Mouse (Mus musculus) left cerebral cortex, adult 9 months (tissue): ENCODE data around the gene Ckap4.
"Not testable (repeated sequence)": the region's sequence is repeated elsewhere in the genome, so short reads cannot be mapped to it uniquely, and the experiment has no call there.

Source experiments
- DNase-seq, 2 experiments: peaks; one replicate each; pipeline ENCODE4 v3.0.0; 2022; ENCODE audit warnings: low spot score in 2 of 2

Ckap4 gene

DNA sequence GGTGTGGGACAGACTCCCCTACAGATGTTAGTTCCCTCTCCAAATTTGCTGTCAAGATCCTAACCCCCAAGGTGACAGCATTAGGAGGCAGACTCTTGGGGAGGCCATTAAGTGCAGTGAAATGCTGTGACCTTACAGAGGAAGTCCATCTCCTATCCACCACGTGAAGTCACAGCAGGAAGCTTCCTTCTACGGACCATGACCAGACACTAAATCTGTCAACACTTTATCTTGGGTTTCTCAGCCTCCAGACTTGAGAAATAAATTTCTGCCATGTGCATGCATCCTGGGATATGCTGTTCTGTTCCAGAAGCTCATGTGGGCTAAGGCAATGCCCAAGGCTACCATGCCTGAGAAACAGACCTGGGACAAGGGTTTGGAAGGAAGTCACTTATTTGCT lies 35.0 kb downstream of the Ckap4 start:
- DNase-seq, result no peak

DNA sequence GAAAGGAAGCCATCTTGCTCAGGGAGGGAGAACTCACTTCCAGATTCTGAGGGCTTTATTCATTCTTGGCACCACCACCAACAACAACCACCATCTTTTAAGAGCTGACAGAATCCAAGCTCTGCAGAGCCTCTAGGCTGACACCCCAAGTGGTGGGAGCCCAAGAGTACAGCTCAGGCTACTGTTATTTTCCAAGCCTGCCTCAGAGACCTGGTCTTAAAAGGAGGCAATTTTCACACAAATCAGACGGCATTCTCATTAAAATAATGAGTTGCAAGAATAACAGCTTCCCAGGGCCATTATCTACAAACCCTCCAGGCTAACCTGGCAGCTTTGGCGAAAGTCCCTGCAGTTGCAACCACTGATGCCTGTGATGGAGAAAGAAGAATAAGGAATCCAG lies 37.1 kb downstream of the Ckap4 start:
- no peak for DNase-seq

DNA sequence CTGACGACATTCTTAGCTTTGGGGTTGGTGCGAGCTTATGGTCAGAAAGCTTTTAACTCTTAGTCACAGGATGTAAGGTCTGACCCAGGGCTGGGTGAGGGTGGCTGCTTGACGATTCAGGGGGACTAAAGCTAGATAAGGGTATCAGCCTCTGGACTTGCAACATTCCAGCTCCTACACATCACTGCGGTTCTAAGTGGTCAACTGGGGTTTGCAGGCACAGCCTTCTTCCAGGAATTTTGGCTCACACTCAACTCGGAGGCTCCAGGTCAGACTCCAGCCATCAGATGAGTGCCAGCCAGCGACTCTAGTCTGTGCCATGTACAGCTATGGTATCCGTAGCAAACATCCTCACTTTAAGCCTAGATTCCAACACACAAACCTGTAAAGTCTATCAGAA lies 39.4 kb downstream of the Ckap4 start:
- no peak for DNase-seq

DNA sequence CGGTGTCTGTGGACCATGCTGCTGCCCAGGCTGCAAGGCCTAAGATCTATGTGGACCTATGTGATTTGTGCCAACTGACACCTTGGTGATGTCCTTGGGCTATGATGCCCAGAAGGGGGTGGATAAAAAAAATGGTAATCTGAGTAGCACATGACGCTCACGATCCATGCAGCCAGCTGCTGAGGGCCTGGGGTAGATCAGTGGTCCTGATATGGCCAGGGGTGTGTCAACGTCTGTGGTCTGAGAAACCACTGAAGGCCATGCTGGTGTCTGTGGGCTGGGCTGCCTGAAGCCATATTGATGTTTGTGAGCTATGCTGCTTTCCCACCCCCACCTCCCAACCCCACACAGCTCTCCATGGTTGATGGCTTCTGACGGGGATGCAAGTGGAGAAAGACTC lies 43.7 kb downstream of the Ckap4 start:
- DNase-seq, result no peak

DNA sequence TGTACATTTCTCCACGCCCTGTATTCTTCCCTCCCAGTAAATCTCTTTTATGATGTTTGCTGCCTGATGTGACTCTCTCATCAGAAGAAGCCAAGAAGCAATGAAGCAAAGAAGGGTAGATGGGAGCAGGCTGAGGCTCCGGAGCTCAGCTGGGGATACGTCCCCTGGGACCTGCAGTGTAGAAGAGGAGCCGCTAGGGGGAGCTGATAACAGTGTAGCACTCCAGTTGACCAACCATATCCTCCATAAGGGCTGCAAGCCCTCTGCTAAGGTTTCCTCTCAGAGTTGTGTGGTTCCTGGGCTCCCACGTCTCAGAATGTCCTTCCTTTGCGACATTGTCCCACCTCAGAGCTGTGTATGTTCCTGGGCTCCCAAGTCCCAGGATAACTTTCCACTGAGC lies 45.5 kb downstream of the Ckap4 start:
- DNase-seq, result peak in 1 of 2 experiments; percentile 31

DNA sequence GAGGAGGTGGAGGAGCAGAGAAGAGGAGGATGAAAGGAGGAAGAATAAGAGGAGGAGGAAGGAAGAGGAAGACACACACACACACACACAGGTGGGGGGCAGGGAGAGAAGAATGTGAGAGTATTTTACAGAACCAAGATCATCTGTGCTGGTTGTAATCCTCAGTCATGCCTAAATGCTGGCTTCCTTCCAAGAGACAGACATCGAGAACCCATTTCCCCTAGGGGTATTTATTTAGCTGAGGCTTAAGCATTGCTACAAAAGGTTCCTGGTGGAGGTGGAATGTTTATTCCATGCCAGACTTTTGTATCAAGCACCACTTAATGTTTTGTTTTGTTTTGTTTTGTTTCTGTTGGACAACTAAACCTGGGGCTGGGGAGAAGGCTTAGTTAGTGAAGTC lies 49.2 kb downstream of the Ckap4 start:
- no peak for DNase-seq

DNA sequence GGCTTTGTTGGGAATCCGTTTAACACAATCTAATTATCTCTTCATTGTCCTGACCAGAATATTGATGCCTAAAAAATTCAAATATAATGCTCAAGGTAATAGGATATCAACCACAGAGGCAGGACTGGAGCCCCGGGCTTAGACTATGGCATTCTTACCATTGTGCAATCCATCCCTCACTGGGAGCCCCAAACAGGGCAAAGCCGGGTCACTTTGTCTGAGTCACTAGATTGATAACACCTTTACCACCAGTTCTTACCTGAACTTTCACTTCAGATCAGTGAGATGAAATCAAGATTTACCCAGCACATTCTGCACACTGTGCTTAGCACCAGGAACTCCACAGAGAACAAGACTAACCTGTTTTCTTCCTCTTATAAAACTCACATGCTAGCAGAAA lies 50.3 kb downstream of the Ckap4 start:
- no peak for DNase-seq

DNA sequence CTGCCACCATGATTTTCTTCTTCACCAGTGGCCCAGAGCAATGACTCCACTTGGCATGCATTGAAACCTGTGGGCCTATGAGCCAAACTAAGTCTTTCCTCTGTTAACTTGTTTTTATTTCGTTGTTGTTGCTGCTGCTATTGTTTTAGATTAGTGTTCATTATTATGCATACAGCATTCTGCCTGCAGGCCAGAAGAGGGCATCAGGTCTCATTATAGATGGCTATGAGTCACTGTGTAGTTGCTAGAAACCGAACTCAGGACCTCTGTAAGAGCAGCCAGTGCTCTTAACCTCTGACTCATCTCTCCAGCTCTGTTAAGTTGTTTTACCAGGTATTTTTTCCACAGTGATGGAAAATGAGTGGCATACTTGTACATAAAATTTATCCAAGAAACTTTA lies 50.8 kb downstream of the Ckap4 start:
- no peak for DNase-seq

DNA sequence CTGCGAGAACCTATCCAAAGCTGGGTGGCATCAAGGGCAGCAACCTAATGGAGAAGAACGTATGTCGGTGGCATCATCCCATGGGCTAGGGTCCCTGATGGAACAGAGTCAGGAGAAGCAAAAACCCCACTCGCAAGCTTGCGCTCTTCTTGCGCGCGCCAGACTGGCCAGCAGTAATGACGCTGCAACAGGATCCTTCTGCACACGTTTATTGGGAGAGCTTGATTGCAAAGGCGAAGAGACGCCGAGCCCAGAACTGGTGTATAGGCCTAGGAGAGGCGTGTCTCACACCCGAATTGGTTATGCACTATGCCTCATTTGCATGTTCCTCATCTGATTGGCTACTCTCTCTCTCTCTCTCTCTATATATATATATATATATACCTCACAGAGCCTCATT lies 51.4 kb downstream of the Ckap4 start:
- not testable (repeated sequence) for DNase-seq

DNA sequence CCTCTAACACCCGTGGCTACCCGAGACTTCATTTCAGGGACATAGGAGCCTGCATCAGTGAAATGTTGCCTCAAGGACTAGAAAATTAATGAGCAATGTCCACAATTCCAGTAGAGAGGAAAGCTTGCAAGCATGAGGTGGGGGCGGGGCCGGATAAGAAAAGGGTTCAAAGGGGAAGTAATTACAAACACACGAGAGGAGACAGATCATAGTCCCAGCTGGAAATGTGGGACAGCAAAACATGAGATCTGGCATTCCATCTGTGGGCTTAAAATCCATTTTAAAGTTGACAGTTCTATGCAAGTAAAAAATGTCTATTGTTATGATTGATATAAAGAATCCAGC lies 52.6 kb downstream of the Ckap4 start:
- no peak for DNase-seq

DNA sequence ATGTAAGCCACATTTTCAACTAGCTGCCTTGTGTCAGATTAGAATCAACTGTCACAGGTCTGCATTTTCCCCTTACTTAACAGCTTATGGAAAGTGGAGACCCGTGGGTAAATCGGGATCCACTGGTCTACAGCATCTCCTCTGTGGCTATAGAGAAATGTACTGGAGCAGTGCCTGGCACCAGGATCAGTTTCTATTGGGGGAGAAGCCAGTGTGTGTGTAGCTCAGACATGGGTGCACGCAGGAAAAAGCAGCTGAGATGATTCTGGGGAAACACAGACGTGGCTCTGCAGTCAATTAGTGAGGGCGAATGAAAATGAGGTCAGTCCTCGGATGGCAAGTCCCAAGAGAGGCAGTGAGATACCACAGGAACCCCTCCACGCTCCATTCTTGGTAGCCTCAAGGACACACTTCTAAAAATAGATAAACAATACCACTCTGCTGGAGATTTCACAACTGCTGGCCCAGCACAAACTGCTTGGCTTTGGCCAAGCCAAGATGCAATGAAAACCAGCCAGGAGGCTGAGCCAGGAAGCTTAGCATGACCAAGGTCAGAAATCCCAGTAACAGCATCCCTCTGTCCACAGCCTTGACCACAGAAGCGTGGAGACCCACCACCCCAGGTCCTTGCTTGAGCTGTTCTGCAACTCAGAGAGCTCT lies 53.1 kb downstream of the Ckap4 start:
- DNase-seq, result no peak

DNA sequence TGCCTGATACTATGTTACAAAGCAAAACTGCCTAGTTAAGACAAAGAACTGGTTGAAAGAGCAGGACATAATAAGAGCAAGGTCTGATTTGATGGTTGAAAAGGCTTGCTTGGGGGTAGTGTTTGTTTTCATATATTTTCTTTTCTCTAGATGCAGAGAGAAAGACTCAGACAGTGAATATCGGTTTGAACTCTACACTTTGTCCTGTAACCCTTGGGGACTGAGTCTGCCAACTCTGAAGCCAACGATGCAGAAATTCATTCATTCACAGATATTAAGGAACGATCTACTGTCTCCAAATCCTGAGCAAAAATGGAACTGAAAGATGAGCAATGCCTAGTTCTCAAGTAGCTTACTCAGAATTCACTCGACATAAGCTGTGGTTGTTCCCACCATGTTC lies 53.7 kb downstream of the Ckap4 start:
- DNase-seq, result no peak

DNA sequence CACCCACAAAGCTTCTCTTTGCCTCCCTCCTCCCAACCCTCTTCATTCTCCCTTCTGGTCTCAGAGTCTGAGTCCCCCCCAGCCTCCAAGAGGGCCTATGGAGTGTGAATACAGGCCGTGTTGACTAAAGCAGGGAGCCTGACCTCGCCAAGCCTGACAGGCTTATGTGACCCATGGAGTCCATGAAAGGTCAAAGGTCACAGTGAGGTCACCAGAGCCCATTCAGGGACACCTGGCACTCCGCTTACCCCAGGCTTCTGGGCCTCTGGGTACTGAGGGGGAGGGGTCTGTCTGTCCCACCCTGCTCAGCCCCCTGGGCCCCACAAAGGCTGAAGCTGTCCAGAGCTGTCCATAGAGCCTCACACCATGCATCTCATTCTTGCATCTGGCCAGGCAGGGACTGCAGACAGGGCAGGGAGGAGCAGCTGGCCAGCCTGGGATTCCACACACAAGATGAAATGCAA lies 56.2 kb downstream of the Ckap4 start:
- no peak for DNase-seq

DNA sequence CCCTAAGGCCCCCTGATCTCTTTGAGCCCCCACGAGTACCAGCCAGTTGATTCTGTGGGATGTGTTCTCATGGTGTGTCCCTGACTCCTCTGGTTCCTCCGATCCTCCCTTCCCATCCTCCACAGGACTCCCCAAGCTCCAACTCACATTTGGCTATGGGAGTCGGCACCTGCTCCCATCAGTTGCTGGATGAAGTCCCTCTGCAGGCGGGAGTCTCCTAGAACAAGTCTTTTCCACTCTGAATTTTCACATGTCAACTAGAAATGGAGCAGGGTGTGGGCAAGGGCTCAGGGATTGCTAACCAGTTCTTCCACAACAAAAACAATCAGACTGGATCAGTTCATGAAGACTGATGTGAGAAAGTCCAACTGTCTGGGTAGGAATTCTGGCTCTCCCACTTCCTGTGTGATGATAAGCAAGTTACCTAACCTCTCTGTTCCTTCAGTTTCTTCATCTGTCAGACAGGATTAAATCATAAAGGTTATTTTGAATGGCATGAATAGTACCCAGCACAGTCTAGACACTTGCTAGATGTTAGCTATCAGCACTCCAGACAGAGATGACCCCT lies 56.7 kb downstream of the Ckap4 start:
- DNase-seq, result no peak
